Mouse (Mus musculus) forebrain, embryonic 11.5 days (tissue): Measurements from ENCODE around the gene Car14. TPM values are rescaled to one million over a fixed set of nuclear protein-coding genes. Genes with fewer than 3 reads are reported as not detected.
"Not testable (repeated sequence)": the region's sequence is repeated elsewhere in the genome, so short reads cannot be mapped to it uniquely, and the experiment has no call there.

Experiments used
- ATAC-seq: fragments of 200-750 bp; cut with Nextera tagmentation; replicated peaks from 2 replicates; pipeline ENCODE4 v1.8.0; 2017; ENCODE audit warnings: moderate TSS enrichment; ENCODE audit not compliant: low FRiP score
- DNase-seq: peaks from one replicate; pipeline ENCODE4 v3.0.0-alpha.2; 2017; ENCODE audit warnings: low spot score
- H3K27ac ChIP-seq: fragments of 300-500 bp; sonication (generic); 2 replicates; pipeline ENCODE4 v1.5.1; 2014; ENCODE audit warnings: low read depth, low read length
- H3K27me3 ChIP-seq: fragments of 300-500 bp; sonication (generic); 2 replicates; pipeline ENCODE4 v1.6.1; 2014; ENCODE audit warnings: mild to moderate bottlenecking, low read length, mixed read lengths; ENCODE audit not compliant: control insufficient read depth, insufficient read depth
- H3K36me3 ChIP-seq: fragments of 300-500 bp; sonication (generic); 2 replicates; pipeline ENCODE4 v1.6.1; 2014; ENCODE audit warnings: mild to moderate bottlenecking, low read length, moderate library complexity, mixed read lengths; ENCODE audit not compliant: control insufficient read depth, insufficient read depth
- H3K4me1 ChIP-seq: fragments of 300-500 bp; sonication (generic); replicated peaks from 2 replicates; pipeline ENCODE4 v1.6.1; 2014; ENCODE audit warnings: low read length, mixed read lengths; ENCODE audit not compliant: control insufficient read depth, insufficient read depth
- H3K4me2 ChIP-seq: fragments of 300-500 bp; sonication (generic); 2 replicates; pipeline ENCODE4 v1.6.1; 2014; ENCODE audit warnings: low read depth, mild to moderate bottlenecking, low read length, moderate library complexity, mixed read lengths; ENCODE audit not compliant: severe bottlenecking
- H3K4me3 ChIP-seq: fragments of 300-500 bp; sonication (generic); 2 replicates; pipeline ENCODE4 v1.5.1; 2014; ENCODE audit warnings: low read depth, low read length
- H3K9ac ChIP-seq: fragments of 300-500 bp; sonication (generic); 2 replicates; pipeline ENCODE4 v1.6.1; 2014; ENCODE audit warnings: low read length
- H3K9me3 ChIP-seq: fragments of 300-500 bp; sonication (generic); 2 replicates; pipeline ENCODE4 v1.6.1; 2016; ENCODE audit warnings: low read length, mixed read lengths; ENCODE audit not compliant: control insufficient read depth
- whole genome bisulfite sequencing: fragments of 180-500 bp; shearing (Covaris S2); extraction: QIAGEN DNeasy Blood & Tissue Kit; methylation state at CpG from one replicate; pipeline ENCODE4 v1.1.7; 2014; 5-methylcytosine and 5-hydroxymethylcytosine counted together
- polyA plus RNA-seq: library from polyadenylated mRNA; unstranded; fragments of >200 nt; fragmentation: Nextera tagmentation; extraction: Ambion mirVana; gene quantifications from 2 replicates; pipeline ENCODE4 v1.2.1, GENCODE M21; 2014

Car14 gene
- polyA plus RNA-seq, 1 experiment from 2014 or later, result 49.4 TPM

DNA sequence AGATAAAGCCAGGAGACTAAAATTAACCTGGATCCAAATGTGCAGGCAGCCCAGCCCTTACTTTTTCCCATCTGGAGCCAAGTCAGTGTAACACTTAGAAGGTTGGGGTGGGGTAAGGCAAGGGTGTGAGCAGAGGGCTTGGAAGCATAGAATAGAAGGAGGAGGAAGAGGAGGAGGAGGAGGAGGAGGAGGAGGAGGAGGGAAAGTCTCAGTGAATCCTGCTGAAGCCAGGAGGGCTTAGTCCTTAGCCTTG lies 2.2 kb downstream of the Car14 start:
- ATAC-seq (no peak), DNase-seq (no peak)
- Histone ChIP-seq H3K9me3 (no peaks in the 10 kb centered on the region), H3K4me1 (peaks cover 21% of the 10 kb centered on the region), H3K27ac (no peak overlapping the region), H3K4me2 (peak overlapping the region; percentile 28; the same call in 1 of the 2 replicates), H3K27me3 (no peaks in the 10 kb centered on the region; the same call in 1 of the 2 replicates), H3K9ac (peak overlapping the region; percentile 6; the same call in 1 of the 2 replicates), H3K4me3 (no peak overlapping the region), H3K36me3 (no peaks in the 10 kb centered on the region)

DNA sequence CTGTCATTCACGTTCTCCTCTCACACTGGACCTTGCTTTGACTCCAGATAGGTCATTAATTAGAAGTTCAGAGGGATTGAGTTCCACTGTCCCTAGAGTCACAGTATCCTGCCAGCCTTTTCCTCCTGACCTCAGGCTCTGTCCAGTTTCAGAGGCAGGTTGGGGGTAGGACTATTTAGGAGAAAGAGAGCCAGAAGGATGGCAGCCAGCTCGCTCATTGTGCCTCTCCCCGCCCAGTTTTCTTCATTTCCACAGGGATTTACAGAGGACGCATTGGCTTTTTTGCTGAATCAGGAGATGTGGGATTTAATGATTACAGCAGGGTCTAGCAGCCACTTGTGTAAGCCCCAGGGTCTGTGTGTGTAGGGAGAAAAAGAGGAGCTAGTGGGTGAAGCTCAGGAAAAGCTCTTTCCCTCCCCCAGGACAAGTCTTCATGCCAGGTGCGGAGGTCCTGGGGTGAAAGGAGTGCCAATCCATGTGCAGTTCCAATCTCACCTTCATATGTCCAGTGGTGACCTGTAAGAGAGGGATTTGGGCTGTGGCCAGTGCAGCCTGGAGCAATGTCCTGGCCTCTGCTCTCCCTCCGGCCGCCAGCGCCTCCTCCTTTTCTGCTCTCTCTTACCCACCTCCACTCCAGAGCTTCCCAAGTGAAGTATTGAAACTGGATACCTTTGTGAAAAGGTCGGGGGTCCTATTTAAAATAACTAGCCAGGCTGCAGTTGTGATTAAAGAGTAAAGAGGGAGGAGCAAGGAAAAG lies 2.7 kb downstream of the Car14 start:
- H3K9me3 ChIP-seq, result no peaks in the 10 kb centered on the region
- ATAC-seq (no peak), DNase-seq (no peak)
- H3K36me3 ChIP-seq, result no peaks in the 10 kb centered on the region
- H3K4me2 ChIP-seq, result no peak overlapping the region
- no peak overlapping the region for H3K27ac ChIP-seq
- H3K9ac ChIP-seq, result peak overlapping the region; percentile 6; the same call in 1 of the 2 replicates
- H3K4me3 ChIP-seq, result no peak overlapping the region
- H3K4me1 ChIP-seq, result peaks cover 21% of the 10 kb centered on the region
- no peaks in the 10 kb centered on the region for H3K27me3 ChIP-seq
- 64% methylated on average over 9 of the region's 9 CpGs for WGBS

DNA sequence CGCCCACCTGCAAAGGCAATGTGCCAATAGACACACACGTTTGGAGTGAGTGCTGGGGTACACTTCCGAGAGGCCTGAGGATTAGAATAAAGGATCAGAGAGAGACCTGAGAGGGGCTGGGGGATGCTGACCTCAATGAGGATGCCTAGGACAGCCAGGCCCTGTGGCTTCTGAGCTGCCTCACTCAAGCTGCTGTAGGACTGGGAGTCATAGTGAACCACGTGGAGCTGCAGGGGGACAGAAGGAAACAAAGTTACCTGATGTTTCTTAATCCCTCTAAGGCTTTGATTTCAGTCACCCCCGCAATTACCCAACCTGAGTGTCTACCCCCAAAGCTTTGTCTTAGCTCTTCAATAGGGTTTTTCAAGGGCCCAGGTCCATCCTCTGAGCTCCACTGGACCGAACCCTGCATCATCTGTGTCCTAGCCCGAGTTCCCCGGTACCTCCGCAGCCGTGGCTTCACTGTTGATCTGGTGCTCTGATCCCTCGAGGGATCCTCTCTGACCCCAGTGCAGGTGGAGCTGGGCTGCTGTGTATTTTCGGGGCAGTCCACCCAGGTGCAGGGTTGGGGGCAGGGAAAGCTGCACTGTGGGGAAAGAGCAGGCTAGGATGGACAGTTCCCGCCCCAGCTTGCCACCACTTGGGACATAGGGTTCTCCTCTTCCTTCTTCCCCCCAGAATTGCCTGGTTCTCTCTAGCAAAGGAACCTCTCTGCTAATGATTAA lies 4.5 kb downstream of the Car14 start:
- Histone ChIP-seq H3K9ac (no peak overlapping the region), H3K4me1 (peaks cover 18% of the 10 kb centered on the region; the same call in 1 of the 2 replicates), H3K4me3 (no peak overlapping the region), H3K9me3 (no peaks in the 10 kb centered on the region), H3K4me2 (no peak overlapping the region), H3K27ac (no peak overlapping the region), H3K36me3 (no peaks in the 10 kb centered on the region), H3K27me3 (no peaks in the 10 kb centered on the region)
- ATAC-seq, result no peak
- DNase-seq, result no peak
- WGBS, result 77% methylated on average over 13 of the region's 13 CpGs

DNA sequence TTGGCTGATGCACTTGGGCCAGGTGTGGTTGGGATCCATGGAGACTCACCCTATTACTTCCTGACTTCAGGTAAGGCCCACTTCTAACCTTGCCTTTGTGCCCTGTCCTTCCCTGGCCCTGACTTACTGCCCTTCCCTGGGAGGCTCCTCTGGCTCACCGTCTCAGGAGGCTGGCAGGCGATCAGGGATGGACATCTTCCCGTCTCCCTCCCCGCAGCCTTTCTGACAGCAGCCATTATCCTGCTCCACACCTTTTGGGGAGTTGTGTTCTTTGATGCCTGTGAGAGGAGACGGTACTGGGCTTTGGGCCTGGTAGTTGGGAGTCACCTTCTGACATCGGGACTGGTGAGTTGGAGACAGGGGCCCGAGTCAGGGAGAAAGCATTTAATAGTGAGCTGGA lies 9.0 kb downstream of the Car14 start:
- DNase-seq, H3K9ac ChIP-seq, ATAC-seq, H3K36me3 ChIP-seq, H3K27me3 ChIP-seq, H3K27ac ChIP-seq, H3K9me3 ChIP-seq, H3K4me1 ChIP-seq, H3K4me2 ChIP-seq, H3K4me3 ChIP-seq: not testable (repeated sequence)
- 92% methylated on average over 7 of the region's 7 CpGs for WGBS

DNA sequence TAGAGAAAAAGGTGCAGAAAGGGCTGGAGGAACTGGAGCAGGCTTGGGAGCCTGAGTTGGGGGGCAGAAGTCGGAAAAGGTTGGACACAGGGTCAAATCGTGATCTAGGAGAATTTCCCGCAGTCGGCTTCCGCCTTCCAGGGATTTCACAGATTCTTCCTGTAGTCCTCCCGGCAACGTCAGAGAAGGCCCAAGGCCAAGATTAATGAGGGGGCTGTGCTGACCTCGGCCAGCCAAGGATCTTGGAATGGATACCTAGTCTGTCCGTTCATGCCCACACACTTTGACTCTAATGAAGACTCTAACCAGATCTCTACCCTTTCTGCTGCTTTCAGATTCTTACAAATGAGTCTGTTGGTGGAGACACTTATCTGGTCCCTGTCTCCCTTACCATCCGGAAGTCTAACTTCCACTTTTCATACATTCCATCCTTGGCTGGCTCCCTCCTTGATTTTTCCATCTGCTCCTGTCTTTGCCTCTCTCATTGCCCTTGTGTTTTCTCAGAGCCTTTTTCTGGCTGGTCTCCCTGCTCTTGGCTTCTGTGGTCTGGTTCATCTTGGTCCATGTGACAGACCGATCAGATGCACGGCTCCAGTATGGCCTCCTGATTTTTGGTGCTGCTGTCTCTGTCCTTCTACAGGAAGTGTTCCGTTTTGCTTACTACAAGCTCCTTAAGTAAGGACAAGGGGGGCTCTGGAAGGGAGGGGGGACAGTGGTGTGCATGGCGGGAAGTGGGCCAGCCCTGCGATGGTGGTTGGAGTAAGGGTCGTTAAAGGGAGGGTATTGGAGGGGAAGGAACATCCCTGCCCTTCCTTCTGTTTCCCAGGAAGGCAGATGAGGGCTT lies 10.0 kb downstream of the Car14 start:
- ATAC-seq, result no peak
- peaks cover 7% of the 10 kb centered on the region; the same call in 1 of the 2 replicates for H3K4me1 ChIP-seq
- DNase-seq, result no peak
- peak overlapping the region; percentile 70 for H3K9ac ChIP-seq
- WGBS, result 20% methylated on average over 15 of the region's 16 CpGs
- H3K4me3 ChIP-seq, result peak overlapping the region; percentile 67
- peak overlapping the region; percentile 93 for H3K4me2 ChIP-seq
- H3K9me3 ChIP-seq, result no peaks in the 10 kb centered on the region
- H3K36me3 ChIP-seq, result no peaks in the 10 kb centered on the region
- no peaks in the 10 kb centered on the region for H3K27me3 ChIP-seq
- H3K27ac ChIP-seq, result 0 out of 2 replicates have a peak overlapping the region, but pooled peaks have one; percentile 25

DNA sequence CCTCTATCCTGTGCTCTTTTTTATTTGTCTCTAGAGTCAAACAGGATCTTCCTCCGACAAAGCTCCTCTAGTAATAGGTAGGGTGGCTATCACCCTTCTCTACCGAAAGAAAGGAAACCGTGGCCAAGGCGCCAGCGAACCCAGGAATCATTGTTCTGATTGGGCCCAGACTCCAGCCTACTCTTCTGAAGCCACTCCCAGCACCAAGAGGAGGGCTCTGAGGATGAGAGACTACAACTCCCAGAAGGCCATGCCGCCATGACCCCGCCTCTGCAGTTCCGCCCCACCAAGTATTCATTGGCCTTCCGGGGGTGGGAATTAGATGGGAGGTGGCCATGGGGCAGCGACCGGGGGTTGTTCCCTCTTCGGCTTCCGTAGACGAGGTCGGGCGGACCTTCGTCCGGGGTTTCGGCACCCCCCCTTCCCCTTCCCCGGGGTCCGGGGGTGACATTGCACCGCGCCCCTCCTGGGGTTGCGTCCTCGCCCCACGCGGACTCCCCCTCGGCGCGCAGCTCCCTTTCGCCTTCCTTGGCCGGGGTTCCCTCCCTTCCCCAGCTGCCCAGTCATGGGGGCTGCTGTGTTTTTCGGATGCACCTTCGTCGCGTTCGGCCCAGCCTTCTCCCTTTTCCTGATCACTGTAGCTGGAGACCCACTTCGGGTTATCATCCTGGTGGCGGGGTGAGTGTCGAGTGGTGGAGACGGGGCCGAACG lies 10.7 kb downstream of the Car14 start, which contains the start of gene Aph1a:
Aph1a (plus strand) TSS at position 364 of the 711 bp plus-strand sequence.
- Histone ChIP-seq H3K4me2 (peak within 1 kb of the TSS; percentile 93), H3K4me3 (peak within 1 kb of the TSS; percentile 67), H3K9ac (peak within 1 kb of the TSS; percentile 70), H3K27ac (0 out of 2 replicates have a peak within 1 kb of the TSS, but pooled peaks have one; percentile 25)
- H3K4me1 ChIP-seq, H3K27me3 ChIP-seq, H3K9me3 ChIP-seq, H3K36me3 ChIP-seq: not testable (repeated sequence)
- WGBS, result 0% methylated on average over 27 of the region's 43 CpGs
- peak; percentile 97 for ATAC-seq
- DNase-seq, result peak; percentile 97

DNA sequence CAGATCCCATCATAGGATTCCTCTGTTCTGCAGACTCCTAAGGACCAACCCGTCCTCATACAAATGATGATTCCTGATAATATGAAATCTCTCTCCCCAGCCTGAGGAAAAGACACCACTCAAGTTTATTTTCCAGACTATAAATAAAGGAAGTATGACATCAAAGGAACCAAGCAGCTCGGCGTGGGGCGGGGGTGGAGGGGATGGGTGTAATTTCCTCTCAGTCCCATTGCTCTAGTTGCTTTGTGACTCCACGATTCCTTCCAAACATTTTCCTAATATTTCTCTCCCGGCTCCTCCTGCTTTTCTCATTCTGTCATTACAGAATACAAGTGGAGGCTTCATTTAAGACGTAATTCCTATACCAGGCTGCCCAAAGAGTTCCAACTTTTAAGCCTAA lies 11.4 kb downstream of the Car14 start:
- Histone ChIP-seq H3K9ac (peak overlapping the region; percentile 49; the same call in 1 of the 2 replicates), H3K4me3 (peak overlapping the region; percentile 67), H3K27ac (no peak overlapping the region), H3K4me1 (peaks cover 7% of the 10 kb centered on the region; the same call in 1 of the 2 replicates), H3K4me2 (peak overlapping the region; percentile 46), H3K36me3 (no peaks in the 10 kb centered on the region), H3K27me3 (no peaks in the 10 kb centered on the region), H3K9me3 (no peaks in the 10 kb centered on the region)
- DNase-seq (no peak), ATAC-seq (no peak)
- WGBS, result 30% methylated on average over 7 of the region's 7 CpGs
